Mouse (Mus musculus) embryonic facial prominence, embryonic 14.5 days (tissue): ENCODE data around the gene Arhgap27. TPM values are rescaled to one million over a fixed set of nuclear protein-coding genes. Genes with fewer than 3 reads are reported as not detected.
A peak's percentile ranks its signal among the peaks of the same experiment; 100 is the strongest.
"Not testable (repeated sequence)": the region's sequence is repeated elsewhere in the genome, so short reads cannot be mapped to it uniquely, and the experiment has no call there.

Experiments
- ATAC-seq: fragments of 200-750 bp; cut with Nextera tagmentation; 2 replicates; pipeline ENCODE4 v1.8.0; 2017; ENCODE audit warnings: low read depth, moderate number of reproducible peaks, moderate TSS enrichment
- DNase-seq: peaks from one replicate; pipeline ENCODE4 v3.0.0-alpha.2; 2015; ENCODE audit warnings: low spot score
- H3K27ac ChIP-seq: fragments of 300-500 bp; sonication (generic); replicated peaks from 2 replicates; pipeline ENCODE4 v1.5.1; 2014; ENCODE audit warnings: low read depth, mild to moderate bottlenecking, low read length, moderate library complexity
- H3K27me3 ChIP-seq: fragments of 300-500 bp; sonication (generic); replicated peaks from 2 replicates; pipeline ENCODE4 v1.6.1; 2014; ENCODE audit warnings: low read length; ENCODE audit not compliant: control insufficient read depth, insufficient read depth
- H3K36me3 ChIP-seq: fragments of 300-500 bp; sonication (generic); 2 replicates; pipeline ENCODE4 v1.6.1; 2014; ENCODE audit warnings: low read length, mixed read lengths; ENCODE audit not compliant: control insufficient read depth, insufficient read depth
- H3K4me1 ChIP-seq: fragments of 300-500 bp; sonication (generic); 2 replicates; pipeline ENCODE4 v1.6.1; 2014; ENCODE audit warnings: antibody characterized with exemption, low read length; ENCODE audit not compliant: control insufficient read depth, insufficient read depth
- H3K4me2 ChIP-seq: fragments of 300-500 bp; sonication (generic); 2 replicates; pipeline ENCODE4 v1.6.1; 2014; ENCODE audit warnings: low read depth, mild to moderate bottlenecking, low read length, moderate library complexity, mixed read lengths
- H3K4me3 ChIP-seq: fragments of 300-500 bp; sonication (generic); 2 replicates; pipeline ENCODE4 v1.5.1; 2014; ENCODE audit warnings: low read depth, mild to moderate bottlenecking, low read length
- H3K9ac ChIP-seq: fragments of 300-500 bp; sonication (generic); 2 replicates; pipeline ENCODE4 v1.6.1; 2014; ENCODE audit warnings: low read depth, mild to moderate bottlenecking, low read length, moderate library complexity, mixed read lengths
- H3K9me3 ChIP-seq: fragments of 300-500 bp; sonication (generic); 2 replicates; pipeline ENCODE4 v1.6.1; 2016; ENCODE audit warnings: low read length; ENCODE audit not compliant: control insufficient read depth
- WGBS: fragments of 180-500 bp; shearing (Covaris S2); extraction: QIAGEN DNeasy Blood & Tissue Kit; methylation state at CpG from one replicate; pipeline ENCODE4 v1.1.7; 2014; 5-methylcytosine and 5-hydroxymethylcytosine counted together
- polyA plus RNA-seq: library from polyadenylated mRNA; unstranded; fragments of >200 nt; fragmentation: Nextera tagmentation; extraction: Ambion mirVana; gene quantifications from 2 replicates; pipeline ENCODE4 v1.2.1, GENCODE M21; 2014

Gene Arhgap27
- polyA plus RNA-seq, 1 experiment from 2014 or later, result 8.6 TPM

DNA sequence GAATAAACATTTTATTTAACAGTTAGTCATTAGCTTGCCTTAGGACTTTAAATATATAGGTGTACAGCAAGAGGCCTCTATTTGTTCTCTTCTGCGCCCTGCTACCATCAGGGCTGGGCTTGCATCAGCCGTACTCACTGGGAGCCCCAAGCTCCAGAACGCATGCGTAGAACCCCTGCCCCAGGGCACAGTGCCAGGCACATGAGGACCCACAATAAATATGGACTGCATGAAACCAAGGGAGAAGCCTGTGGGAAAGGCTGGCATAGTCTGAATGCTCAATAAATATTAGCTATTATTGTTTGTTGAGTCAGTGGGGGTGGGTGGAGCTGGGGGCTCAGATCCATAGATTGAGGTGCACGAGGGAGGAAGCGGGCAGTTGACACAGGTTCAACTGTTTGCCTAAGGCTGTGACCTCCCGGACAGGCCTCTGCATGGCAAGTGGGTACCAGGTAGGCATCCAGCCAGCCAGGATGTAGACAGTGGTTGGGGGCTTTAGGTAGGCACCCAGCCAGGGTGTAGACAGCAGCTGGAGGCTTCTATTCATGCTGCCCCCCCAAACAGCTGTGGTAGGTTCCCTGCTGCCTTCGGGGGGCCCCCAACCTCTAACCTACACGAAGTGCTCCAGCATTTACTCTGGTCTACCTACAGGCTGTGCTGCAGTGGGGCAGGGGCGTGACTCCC is 31.8 kb downstream of the Arhgap27 start:
- Histone ChIP-seq H3K4me1 (peaks cover 9% of the 10 kb centered on the region), H3K27ac (no peak overlapping the region), H3K36me3 (no peaks in the 10 kb centered on the region), H3K4me2 (no peak overlapping the region), H3K9me3 (no peaks in the 10 kb centered on the region), H3K9ac (no peak overlapping the region), H3K4me3 (no peak overlapping the region), H3K27me3 (peaks cover 22% of the 10 kb centered on the region)
- no peak for DNase-seq
- no peak for ATAC-seq
- 97% methylated on average over 9 of the region's 10 CpGs for WGBS

DNA sequence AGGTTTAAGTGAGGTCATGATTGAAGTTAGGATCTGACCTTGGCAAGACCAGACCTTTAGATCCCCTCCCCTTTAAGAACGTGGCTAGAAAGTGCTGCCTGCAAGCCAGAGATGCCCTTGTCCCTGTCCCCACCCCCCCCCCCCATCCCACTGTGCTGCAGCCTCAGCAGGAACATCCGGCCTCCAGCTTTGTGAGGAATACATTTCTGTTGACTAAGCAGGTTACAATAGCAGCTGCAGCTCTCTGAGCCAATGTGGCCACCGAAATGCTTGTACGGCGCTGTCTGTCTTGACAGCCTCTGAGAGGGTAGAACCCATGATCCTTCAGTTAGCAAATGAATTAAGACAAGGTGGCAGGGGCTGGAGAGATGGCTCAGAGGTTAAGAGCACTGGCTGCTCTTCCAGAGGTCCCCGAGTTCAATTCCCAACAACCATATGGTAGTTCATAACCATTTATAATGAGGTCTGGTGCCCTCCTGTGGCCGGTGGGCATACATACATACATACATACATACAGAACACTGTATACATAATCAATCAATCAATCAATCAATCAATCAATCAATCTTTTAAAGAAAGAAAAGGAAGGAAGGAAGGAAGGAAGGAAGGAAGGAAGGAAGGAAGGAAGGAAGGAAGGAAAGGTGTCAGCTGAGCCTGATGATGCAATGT is 32.7 kb downstream of the Arhgap27 start:
- WGBS, result 64% methylated on average over 7 of the region's 7 CpGs

DNA sequence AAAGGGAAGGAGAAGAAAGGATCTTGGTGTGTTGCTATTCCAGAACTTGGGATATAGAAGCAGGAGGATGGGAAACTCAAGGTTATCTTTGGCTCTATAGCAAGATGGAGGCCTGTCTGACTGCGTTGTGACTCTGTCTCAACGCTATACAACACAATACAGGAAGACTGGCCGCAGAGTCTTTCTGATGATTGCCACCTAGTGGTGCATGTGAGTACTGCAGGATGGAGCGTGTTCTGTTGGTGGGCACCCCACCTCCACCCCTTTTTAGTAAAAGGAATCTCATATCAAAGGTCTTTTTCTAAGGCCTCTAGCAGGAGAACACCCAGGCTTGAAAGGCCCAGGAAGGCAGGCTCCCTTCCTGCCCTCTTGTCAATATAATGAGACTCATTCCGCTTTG is 36.5 kb downstream of the Arhgap27 start:
- no peak overlapping the region for H3K9ac ChIP-seq
- H3K4me2 ChIP-seq, result no peak overlapping the region
- ATAC-seq, result no peak
- no peak overlapping the region for H3K4me3 ChIP-seq
- H3K27ac ChIP-seq, result no peak overlapping the region
- no peaks in the 10 kb centered on the region for H3K27me3 ChIP-seq
- H3K36me3 ChIP-seq, result no peaks in the 10 kb centered on the region
- DNase-seq, result peak; percentile 72
- H3K4me1 ChIP-seq, result peaks cover 4% of the 10 kb centered on the region; the same call in 1 of the 2 replicates
- no peaks in the 10 kb centered on the region for H3K9me3 ChIP-seq
- 14% methylated on average over 5 of the region's 5 CpGs for WGBS

More for the DNA sequence above, 32.7 kb downstream of the Arhgap27 start:
- Histone ChIP-seq H3K9ac (no peak overlapping the region), H3K27ac (no peak overlapping the region), H3K27me3 (peaks cover 22% of the 10 kb centered on the region), H3K4me1 (peaks cover 9% of the 10 kb centered on the region), H3K4me2 (no peak overlapping the region), H3K36me3 (no peaks in the 10 kb centered on the region), H3K4me3 (no peak overlapping the region), H3K9me3 (no peaks in the 10 kb centered on the region)
- ATAC-seq, result no peak
- no peak for DNase-seq

DNA sequence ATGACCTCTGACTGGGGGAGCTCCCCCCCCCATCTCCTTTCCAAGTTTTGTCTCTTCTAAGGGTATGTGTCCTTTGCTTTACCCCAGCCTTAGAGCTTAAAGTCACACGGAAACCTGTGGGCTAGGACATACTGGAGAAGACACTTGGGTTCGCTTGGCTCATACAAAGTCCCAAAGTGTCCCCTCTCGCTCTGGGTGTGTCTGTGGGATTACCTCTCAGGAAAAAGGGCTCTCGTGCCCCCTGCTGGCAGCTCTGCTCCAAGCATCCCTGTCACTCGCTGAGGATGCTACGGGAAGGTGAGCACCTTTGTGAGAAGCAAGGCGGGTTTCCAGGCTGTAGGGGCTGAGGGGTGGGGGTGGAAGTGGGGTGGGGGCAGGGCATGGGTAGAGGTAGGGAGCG is 38.3 kb downstream of the Arhgap27 start:
- Histone ChIP-seq H3K9me3 (no peaks in the 10 kb centered on the region), H3K27ac (no peak overlapping the region), H3K9ac (no peak overlapping the region), H3K27me3 (no peaks in the 10 kb centered on the region), H3K4me2 (no peak overlapping the region), H3K4me1 (peaks cover 8% of the 10 kb centered on the region), H3K4me3 (no peak overlapping the region), H3K36me3 (no peaks in the 10 kb centered on the region)
- DNase-seq (peak; percentile 84), ATAC-seq (peak; percentile 35; the same call in 1 of the 2 replicates)
- 16% methylated on average over 8 of the region's 8 CpGs for WGBS

DNA sequence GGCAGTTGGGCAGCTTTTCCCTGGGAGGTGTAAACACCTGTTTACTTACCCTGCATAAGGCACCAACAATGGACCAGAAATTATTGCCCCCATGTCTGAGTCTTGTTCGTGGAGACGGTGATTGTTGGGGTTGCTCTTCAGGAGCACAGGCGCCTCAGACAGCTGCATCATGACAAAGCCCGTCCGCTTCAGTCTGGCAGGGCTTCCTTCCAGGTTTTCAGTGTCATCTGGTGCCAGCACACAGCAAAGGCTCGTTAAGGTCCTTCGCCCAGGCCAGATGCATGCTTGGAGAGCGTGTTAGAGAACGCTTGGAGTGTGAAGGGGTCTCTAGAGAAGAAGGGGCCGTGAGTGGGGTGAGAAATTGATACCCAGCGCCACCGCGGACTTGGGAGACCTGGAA is 38.8 kb downstream of the Arhgap27 start:
- no peak overlapping the region for H3K9ac ChIP-seq
- 56% methylated on average over 13 of the region's 13 CpGs for WGBS
- ATAC-seq, result no peak

DNA sequence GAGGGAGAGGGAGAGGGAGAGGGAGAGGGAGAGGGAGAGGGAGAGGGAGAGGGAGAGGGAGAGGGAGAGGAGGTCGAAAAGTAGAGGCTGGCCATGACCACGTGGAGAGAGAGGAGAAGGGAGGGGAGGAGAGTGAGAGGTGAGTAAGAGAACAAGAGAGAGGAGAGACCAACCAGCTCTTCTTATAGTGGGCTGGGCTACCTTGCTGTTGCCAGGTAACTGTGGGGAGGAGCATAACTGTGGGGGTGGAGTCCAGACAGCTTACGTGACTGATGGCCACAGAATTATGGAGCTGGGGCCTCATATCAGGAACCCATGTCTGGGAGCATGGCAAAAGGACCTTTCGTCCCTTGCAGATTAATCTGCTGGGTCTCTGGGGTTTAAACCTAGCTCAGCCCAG is 40.7 kb downstream of the Arhgap27 start:
- not testable (repeated sequence) for ATAC-seq, DNase-seq, H3K27ac ChIP-seq, H3K9me3 ChIP-seq, H3K9ac ChIP-seq, H3K4me2 ChIP-seq, H3K4me3 ChIP-seq, H3K36me3 ChIP-seq, H3K27me3 ChIP-seq, H3K4me1 ChIP-seq
- 29% methylated on average over 4 of the region's 4 CpGs for WGBS

More for the DNA sequence above, 38.8 kb downstream of the Arhgap27 start:
- Histone ChIP-seq H3K27me3 (no peaks in the 10 kb centered on the region), H3K4me1 (peaks cover 8% of the 10 kb centered on the region), H3K4me3 (no peak overlapping the region), H3K27ac (no peak overlapping the region), H3K4me2 (no peak overlapping the region), H3K36me3 (no peaks in the 10 kb centered on the region), H3K9me3 (no peaks in the 10 kb centered on the region)
- DNase-seq, result no peak

DNA sequence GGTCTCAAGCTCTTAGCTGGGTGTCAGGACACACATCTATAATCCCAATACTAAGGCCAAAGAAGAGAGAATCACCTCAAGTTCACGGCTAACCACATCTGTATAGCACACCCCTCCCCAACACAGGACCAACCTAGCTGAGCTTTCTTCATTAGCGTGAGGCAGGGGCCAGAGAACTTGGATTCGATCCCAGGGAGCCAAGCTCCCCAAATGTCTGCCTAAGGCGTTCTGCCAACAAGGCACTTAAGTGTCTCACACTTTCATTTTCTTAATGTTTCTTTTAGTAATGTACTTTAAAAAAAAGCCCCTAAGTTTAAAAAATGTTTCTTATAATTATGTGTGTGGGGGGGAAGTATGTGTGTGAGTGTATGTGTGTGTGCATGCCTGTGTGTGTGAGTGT is 42.8 kb downstream of the Arhgap27 start:
- 36% methylated on average over 4 of the region's 4 CpGs for WGBS
- Histone ChIP-seq H3K27me3 (no peaks in the 10 kb centered on the region), H3K4me2 (no peak overlapping the region), H3K9ac (no peak overlapping the region), H3K9me3 (no peaks in the 10 kb centered on the region), H3K4me3 (no peak overlapping the region), H3K36me3 (no peaks in the 10 kb centered on the region), H3K4me1 (peaks cover 8% of the 10 kb centered on the region), H3K27ac (no peak overlapping the region)
- ATAC-seq, result no peak
- peak; percentile 74 for DNase-seq

DNA sequence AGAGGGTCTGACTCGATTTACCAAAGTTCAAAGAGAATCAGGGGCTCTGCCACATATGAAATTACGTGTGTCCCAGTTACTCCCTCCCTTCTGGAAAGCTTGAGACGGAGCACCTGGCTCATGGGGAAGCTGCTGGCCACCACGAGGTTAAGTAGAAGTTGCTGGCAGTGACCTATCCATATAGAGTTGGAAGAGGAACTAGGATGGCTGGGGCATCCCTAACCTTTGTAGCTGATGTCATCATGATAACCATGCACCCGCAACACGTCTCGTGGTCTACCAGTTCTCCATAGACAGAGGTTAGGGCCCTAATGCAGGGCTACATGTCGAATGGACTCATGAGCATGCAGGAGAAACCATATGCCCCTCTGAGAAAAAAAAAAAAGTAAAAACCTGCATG is 43.3 kb downstream of the Arhgap27 start:
- Histone ChIP-seq H3K9me3 (no peaks in the 10 kb centered on the region), H3K27me3 (no peaks in the 10 kb centered on the region), H3K4me3 (no peak overlapping the region), H3K27ac (no peak overlapping the region), H3K36me3 (no peaks in the 10 kb centered on the region), H3K4me1 (peaks cover 8% of the 10 kb centered on the region), H3K9ac (no peak overlapping the region), H3K4me2 (no peak overlapping the region)
- WGBS, result 82% methylated on average over 8 of the region's 8 CpGs
- DNase-seq (no peak), ATAC-seq (no peak)

DNA sequence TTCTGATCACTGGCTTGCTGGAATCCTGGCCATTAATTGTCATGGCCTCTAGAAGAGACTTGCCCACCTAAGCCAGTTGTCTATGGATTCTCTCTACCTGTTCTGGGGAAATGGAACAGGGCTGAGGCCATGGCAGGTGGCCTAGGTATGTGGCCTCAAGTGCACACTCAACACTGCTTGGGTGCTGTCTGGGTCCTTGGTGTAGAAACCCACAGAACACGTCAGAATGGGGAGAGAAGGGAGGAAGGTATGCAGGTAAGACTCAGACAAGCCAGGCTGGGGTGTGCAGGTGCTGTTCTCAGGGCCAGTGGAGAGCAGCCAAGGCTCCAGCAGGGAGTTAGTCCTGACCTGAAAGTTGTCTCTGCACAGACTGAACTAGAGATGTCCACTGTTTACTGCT is 45.5 kb downstream of the Arhgap27 start:
- DNase-seq, result no peak
- WGBS, result 75% methylated on average over 1 of the region's 1 CpGs
- Histone ChIP-seq H3K9ac (no peak overlapping the region), H3K4me3 (no peak overlapping the region), H3K27me3 (no peaks in the 10 kb centered on the region), H3K4me2 (no peak overlapping the region), H3K36me3 (no peaks in the 10 kb centered on the region), H3K4me1 (peaks cover 6% of the 10 kb centered on the region), H3K9me3 (no peaks in the 10 kb centered on the region), H3K27ac (no peak overlapping the region)
- no peak for ATAC-seq
